Mouse (Mus musculus) lung, embryonic 16.5 days (tissue): ENCODE results near the gene Ntrk1. TPM values are rescaled to one million over a fixed set of nuclear protein-coding genes. Genes with fewer than 3 reads are reported as not detected.

ENCODE experiments used
- ATAC-seq: fragments of 200-750 bp; cut with Nextera tagmentation; 2 replicates; pipeline ENCODE4 v1.8.0; 2017; ENCODE audit warnings: low read depth, mild to moderate bottlenecking, moderate library complexity
- H3K27ac ChIP-seq: fragments of 300-500 bp; sonication (generic); 2 replicates; pipeline ENCODE4 v1.5.1; 2014; ENCODE audit warnings: mild to moderate bottlenecking, control low read depth, low read length
- H3K27me3 ChIP-seq: fragments of 300-500 bp; sonication (generic); 2 replicates; pipeline ENCODE4 v1.6.1; 2014; ENCODE audit warnings: low read depth, low read length, mixed read lengths; ENCODE audit not compliant: control insufficient read depth, insufficient read depth
- H3K36me3 ChIP-seq: fragments of 300-500 bp; sonication (generic); 2 replicates; pipeline ENCODE4 v1.6.1; 2014; ENCODE audit warnings: low read length; ENCODE audit not compliant: control insufficient read depth, insufficient read depth
- H3K4me1 ChIP-seq: fragments of 300-500 bp; sonication (generic); replicated peaks from 2 replicates; pipeline ENCODE4 v1.6.1; 2014; ENCODE audit warnings: low read length, mixed read lengths; ENCODE audit not compliant: control insufficient read depth, insufficient read depth
- H3K4me2 ChIP-seq: fragments of 300-500 bp; sonication (generic); 2 replicates; pipeline ENCODE4 v1.6.1; 2014; ENCODE audit warnings: low read depth, low read length, control low read depth
- H3K4me3 ChIP-seq: fragments of 300-500 bp; sonication (generic); 2 replicates; pipeline ENCODE4 v1.5.1; 2014; ENCODE audit warnings: mild to moderate bottlenecking, low read length, control low read depth
- H3K9ac ChIP-seq: fragments of 300-500 bp; sonication (generic); 2 replicates; pipeline ENCODE4 v1.6.1; 2014; ENCODE audit warnings: low read length, control low read depth
- H3K9me3 ChIP-seq: fragments of 300-500 bp; sonication (generic); 2 replicates; pipeline ENCODE4 v1.6.1; 2016; ENCODE audit warnings: low read length; ENCODE audit not compliant: control insufficient read depth
- WGBS: fragments of 180-500 bp; shearing (Covaris S2); extraction: QIAGEN DNeasy Blood & Tissue Kit; methylation state at CpG from one replicate; pipeline ENCODE4 v1.1.7; 2014; 5-methylcytosine and 5-hydroxymethylcytosine counted together
- polyA plus RNA-seq: library from polyadenylated mRNA; unstranded; fragments of >200 nt; fragmentation: Nextera tagmentation; extraction: Ambion mirVana; gene quantifications from 2 replicates; pipeline ENCODE4 v1.2.1, GENCODE M21; 2015

Gene Ntrk1
- polyA plus RNA-seq, 1 experiment from 2014 or later: 1.5 TPM

DNA sequence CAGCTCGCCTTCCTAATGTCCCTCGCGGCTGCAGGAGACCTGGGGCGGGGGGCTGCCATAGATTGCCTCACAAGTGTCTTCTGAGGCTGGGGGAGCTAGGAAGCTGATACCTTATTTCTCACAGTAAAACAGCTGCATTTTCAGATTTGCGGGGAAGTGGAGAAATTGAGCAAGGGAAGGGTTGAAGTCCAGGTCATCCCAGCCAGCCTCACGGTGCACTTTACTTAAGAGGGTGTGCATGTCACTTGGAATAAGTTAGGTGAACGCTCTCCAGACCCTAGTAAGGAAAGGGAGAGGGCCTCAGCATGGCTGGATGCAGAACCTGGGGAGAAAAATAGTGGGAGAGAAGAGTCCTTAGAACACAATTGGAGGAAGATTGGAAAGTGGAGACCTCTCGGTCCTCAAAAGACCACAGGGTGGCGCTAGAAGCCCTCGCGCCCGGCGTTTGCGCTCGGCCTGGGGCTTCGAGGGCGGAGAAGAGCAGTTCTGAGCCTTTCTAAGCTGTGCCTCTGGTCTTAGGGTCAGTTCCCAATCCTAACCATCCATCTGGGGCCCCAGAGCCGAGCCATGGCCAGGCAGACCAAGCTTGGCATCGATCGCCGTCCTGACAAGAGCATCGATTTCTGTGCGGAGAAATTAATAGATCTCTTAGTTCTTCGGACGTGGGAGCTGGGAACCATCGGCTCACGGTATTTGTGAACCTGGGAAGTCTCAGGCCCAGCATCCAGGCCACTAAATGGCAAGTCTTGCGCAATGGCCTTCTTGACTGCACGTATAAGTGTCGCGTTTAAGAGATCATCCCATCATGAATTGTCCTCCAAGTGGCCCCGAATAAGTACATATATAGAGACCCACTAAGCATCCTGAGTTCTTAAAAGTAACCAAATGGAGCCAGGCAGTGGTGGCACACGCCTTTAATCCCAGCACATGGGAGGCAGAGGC is 645 bp upstream of the Ntrk1 start:
- peak overlapping the region; percentile 31 for H3K4me3 ChIP-seq
- peaks cover 97% of the 10 kb centered on the region for H3K27me3 ChIP-seq
- peak overlapping the region; percentile 45 for H3K4me2 ChIP-seq
- no peaks in the 10 kb centered on the region for H3K36me3 ChIP-seq
- peaks cover 16% of the 10 kb centered on the region for H3K4me1 ChIP-seq
- no peak overlapping the region for H3K27ac ChIP-seq
- H3K9ac ChIP-seq: no peak overlapping the region
- ATAC-seq: peak; percentile 34; the same call in 1 of the 2 replicates
- H3K9me3 ChIP-seq: no peaks in the 10 kb centered on the region
- WGBS: 16% methylated on average over 33 of the region's 33 CpGs

DNA sequence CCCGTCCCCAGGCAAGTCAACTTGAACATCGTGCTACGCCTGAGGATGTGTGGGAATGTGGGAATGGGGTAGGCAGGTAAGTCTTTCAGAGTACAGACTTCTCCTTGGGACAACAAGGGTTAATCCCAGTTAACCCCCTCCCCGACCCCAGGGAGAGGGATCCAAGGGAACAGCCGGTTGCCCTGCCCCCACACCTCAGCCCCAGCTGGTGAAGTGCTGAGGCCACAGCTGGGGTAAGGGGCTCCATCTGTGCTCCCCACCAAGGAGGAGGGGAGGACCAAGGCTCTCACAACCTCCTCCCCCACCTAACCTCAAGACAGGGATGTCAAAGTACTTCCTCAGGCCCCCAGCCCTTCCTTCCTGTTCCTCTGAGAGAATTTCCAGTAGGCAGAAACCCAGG is 5.2 kb downstream of the Ntrk1 start:
- peaks cover 7% of the 10 kb centered on the region for H3K4me1 ChIP-seq
- no peak overlapping the region for H3K27ac ChIP-seq
- WGBS: 31% methylated on average over 5 of the region's 5 CpGs
- ATAC-seq: no peak
- no peak overlapping the region for H3K4me3 ChIP-seq
- no peak overlapping the region for H3K9ac ChIP-seq
- H3K4me2 ChIP-seq: no peak overlapping the region
- H3K36me3 ChIP-seq: no peaks in the 10 kb centered on the region
- peaks cover 42% of the 10 kb centered on the region for H3K27me3 ChIP-seq
- no peaks in the 10 kb centered on the region for H3K9me3 ChIP-seq

DNA sequence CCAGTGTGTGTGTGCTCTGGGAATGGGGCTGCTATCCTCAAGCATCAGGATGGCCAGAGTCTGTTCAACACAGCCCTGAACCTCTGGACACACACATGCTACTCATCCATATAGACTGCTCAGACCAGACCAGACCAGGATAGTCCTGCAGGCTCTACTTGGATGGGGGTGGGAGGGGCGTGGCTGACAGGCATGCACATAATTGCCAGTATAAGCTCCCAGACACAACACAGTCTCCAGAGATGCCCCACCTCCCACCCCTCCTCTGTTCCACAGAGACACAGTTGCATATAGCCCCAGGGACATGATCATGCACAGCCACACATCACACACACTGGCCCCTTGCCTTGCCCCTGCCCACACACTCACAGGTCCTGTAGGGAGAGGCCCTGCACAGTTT is 5.7 kb downstream of the Ntrk1 start:
- Histone ChIP-seq H3K27ac (no peak overlapping the region), H3K4me3 (no peak overlapping the region), H3K9me3 (no peaks in the 10 kb centered on the region), H3K36me3 (no peaks in the 10 kb centered on the region), H3K9ac (no peak overlapping the region), H3K4me2 (no peak overlapping the region), H3K27me3 (peaks cover 37% of the 10 kb centered on the region), H3K4me1 (peaks cover 4% of the 10 kb centered on the region; the same call in 1 of the 2 replicates)
- ATAC-seq: no peak
- WGBS: 52% methylated on average over 1 of the region's 1 CpGs

DNA sequence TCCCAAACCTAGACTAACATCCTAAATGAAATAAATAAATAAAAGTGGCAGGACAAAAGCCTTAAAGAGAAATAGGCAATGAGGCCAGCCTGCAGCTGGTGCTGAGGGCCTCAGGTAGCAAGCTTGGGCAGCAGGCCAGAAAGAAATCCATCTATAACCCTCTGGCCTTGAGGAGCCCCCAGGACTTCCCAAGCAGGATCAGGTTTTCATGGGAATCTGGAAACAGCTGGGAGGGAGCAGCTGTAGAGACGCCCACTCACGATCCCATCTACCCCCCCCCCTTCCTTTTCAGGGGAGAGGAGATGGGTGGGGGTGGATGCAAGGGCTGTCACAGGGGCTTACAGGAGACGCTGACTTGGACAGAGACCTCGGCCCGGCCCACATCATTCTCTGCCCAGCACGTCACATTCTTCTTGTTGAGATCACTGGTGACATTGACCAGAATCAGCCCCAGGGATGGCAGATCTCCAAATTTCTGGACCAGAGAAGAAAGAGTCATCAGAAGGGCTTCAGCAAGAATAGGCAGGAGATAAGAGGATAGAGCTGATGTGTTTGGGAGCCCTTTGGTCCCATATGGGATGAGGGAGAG is 9.2 kb downstream of the Ntrk1 start:
- H3K4me1 ChIP-seq: peaks cover 4% of the 10 kb centered on the region; the same call in 1 of the 2 replicates
- H3K27me3 ChIP-seq: peaks cover 3% of the 10 kb centered on the region; the same call in 1 of the 2 replicates
- H3K9me3 ChIP-seq: no peaks in the 10 kb centered on the region
- H3K36me3 ChIP-seq: no peaks in the 10 kb centered on the region
- peak; percentile 63; the same call in 1 of the 2 replicates for ATAC-seq
- H3K27ac ChIP-seq: peak overlapping the region; percentile 15; the same call in 1 of the 2 replicates
- no peak overlapping the region for H3K4me3 ChIP-seq
- H3K4me2 ChIP-seq: no peak overlapping the region
- WGBS: 20% methylated on average over 6 of the region's 6 CpGs
- no peak overlapping the region for H3K9ac ChIP-seq

DNA sequence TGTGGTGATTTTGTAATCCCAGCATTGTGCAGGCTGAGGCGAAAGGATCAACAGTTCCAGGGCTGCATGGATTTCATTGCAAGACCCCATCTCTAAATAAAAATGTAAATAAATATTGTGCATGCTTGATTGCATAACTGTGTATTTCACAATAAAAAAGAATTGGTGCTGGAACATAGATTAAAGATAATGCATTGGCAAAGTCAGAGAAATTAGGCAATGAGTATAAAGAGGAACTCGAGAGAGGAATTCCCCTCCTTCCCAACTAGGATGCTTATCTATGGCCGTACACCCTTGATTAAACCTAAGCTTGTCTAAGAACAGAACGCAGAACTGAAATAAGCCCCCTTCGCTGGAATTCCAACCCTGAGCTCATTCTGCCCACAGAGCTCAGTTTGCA is 9.8 kb downstream of the Ntrk1 start:
- peak; percentile 39; the same call in 1 of the 2 replicates for ATAC-seq
- Histone ChIP-seq H3K4me1 (peaks cover 4% of the 10 kb centered on the region; the same call in 1 of the 2 replicates), H3K9ac (no peak overlapping the region), H3K27me3 (no peaks in the 10 kb centered on the region), H3K4me3 (no peak overlapping the region), H3K4me2 (no peak overlapping the region), H3K27ac (peak overlapping the region; percentile 15; the same call in 1 of the 2 replicates), H3K9me3 (no peaks in the 10 kb centered on the region), H3K36me3 (no peaks in the 10 kb centered on the region)
- WGBS: 49% methylated on average over 5 of the region's 5 CpGs

DNA sequence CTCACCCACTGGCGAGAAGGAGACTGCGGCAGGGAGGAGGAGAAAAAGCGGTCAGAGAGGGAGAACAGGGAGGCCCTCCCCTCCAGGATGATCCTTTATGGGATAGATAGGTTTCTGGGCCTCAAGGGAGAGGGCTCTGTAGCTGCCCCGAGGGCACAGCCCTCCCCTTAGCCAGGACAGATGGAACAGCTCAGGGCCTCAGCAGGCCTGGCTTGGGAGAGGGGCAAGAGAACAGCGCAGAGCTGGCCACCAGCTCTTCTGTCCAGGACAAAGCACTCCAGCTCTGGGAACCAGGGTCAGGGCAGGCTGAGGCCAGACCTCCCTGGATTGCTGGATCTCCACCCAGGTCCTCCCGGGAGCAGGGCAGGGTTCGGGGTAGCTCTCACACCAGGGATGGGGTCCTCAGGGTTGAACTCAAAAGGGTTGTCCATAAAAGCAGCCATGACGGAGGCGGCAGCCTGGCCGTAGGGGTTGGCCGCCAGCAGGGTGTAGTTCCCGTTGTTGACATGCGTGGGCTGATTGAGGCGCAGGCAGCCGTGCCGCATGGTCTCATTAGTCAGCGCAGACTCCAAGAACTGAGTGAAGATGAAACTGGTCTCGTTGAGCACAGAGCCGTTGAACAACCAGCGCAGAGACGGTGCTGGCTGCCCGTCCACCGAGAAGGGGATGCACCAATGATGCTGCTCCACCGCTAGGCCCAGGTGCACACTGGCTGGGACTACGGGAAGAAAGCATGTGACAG is 11.5 kb downstream of the Ntrk1 start:
- 0 out of 2 replicates have a peak, but pooled peaks have one; percentile 28 for ATAC-seq
- H3K4me3 ChIP-seq: no peak overlapping the region
- H3K27ac ChIP-seq: no peak overlapping the region
- no peaks in the 10 kb centered on the region for H3K36me3 ChIP-seq
- H3K9ac ChIP-seq: no peak overlapping the region
- 0 out of 2 replicates have a peak, but pooled peaks cover 7% of the 10 kb centered on the region for H3K4me1 ChIP-seq
- H3K27me3 ChIP-seq: no peaks in the 10 kb centered on the region
- no peak overlapping the region for H3K4me2 ChIP-seq
- WGBS: 79% methylated on average over 22 of the region's 25 CpGs
- no peaks in the 10 kb centered on the region for H3K9me3 ChIP-seq

DNA sequence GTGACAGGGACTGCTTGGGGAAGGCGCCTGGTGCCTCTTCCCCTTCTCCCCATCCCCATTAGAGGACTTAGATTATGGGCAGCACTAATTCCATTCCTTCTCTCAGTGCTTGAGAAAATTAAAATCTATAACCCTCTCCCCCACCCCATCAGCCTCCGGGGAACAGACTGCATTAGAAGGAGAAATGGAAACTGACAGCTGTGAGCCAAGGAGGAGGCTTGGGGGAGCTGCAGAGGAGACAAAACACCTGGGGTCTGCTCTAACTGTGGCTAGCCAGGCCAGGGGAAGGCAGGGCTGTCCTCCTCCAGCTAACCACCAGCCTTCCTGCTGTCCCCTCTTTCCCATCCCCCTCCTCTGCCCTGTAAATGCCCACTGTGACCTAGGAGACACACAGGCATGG is 15.9 kb downstream of the Ntrk1 start:
- 23% methylated on average over 2 of the region's 2 CpGs for WGBS
- no peak overlapping the region for H3K4me2 ChIP-seq
- H3K36me3 ChIP-seq: no peaks in the 10 kb centered on the region
- peaks cover 8% of the 10 kb centered on the region; the same call in 1 of the 2 replicates for H3K27me3 ChIP-seq
- no peak overlapping the region for H3K27ac ChIP-seq
- 0 out of 2 replicates have a peak, but pooled peaks cover 4% of the 10 kb centered on the region for H3K4me1 ChIP-seq
- no peaks in the 10 kb centered on the region for H3K9me3 ChIP-seq
- H3K4me3 ChIP-seq: no peak overlapping the region
- no peak overlapping the region for H3K9ac ChIP-seq
- ATAC-seq: peak; percentile 54

DNA sequence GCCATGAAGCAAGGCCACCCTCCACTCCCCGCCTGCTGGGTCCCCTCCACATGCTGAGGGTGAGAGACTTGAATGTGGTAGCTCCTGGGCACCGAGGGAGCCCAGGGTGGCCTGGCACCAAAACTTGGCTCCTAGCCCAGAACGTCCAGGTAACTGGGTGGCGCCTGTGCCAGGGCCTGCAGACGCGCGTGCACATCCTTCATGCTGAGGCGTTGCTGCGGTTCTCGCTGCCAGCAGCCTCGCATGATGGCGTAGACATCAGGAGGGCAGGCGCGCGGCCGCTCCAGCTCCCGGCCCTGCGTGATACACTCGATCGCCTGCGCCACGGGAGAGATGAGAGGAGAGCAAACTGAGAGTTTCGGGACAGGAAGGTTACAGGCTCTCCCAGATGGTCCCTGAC is 16.7 kb downstream of the Ntrk1 start:
- 52% methylated on average over 23 of the region's 23 CpGs for WGBS
- no peaks in the 10 kb centered on the region for H3K9me3 ChIP-seq
- H3K36me3 ChIP-seq: no peaks in the 10 kb centered on the region
- 0 out of 2 replicates have a peak, but pooled peaks cover 4% of the 10 kb centered on the region for H3K4me1 ChIP-seq
- H3K4me2 ChIP-seq: no peak overlapping the region
- H3K9ac ChIP-seq: no peak overlapping the region; the same call in 1 of the 2 replicates
- no peak overlapping the region for H3K27ac ChIP-seq
- peaks cover 8% of the 10 kb centered on the region; the same call in 1 of the 2 replicates for H3K27me3 ChIP-seq
- ATAC-seq: no peak
- H3K4me3 ChIP-seq: no peak overlapping the region
